Mouse (Mus musculus): ENCODE measurements around the gene Mb21d2.

Gene Mb21d2

GRCm38 (mm10) chr16:28858210-28859008, 71.1 kb downstream of the Mb21d2 start:
- DNase-seq: no peak

- DNase-seq: no peak
Observed at GRCm38 (mm10) chr16:28851409-28851821, 78.1 kb downstream of the Mb21d2 start.

GRCm38 (mm10) chr16:28850881-28851280, 78.6 kb downstream of the Mb21d2 start:
- peak; percentile 38 for DNase-seq

GRCm38 (mm10) chr16:28846123-28846522, 83.3 kb downstream of the Mb21d2 start:
- no peak for DNase-seq

DNA sequence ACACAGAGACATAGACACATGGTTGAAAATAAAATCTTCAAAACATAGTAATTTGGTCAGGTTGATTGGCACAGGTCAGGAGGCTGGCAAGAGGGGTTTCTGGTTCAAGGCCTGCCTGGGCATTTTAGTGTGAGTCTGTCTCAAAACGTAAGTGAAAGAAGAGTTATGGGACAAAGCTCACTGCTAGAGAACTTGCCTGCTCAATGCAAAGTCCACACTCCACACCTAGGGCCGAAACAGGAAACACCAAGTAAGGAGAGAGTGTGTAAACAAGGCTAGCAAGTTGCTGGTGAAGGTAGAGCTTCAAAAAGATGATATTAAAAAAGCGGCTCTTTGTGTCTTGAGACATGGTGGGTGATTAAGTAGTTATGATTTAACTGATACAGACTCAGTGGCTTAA, 84.1 kb downstream of the Mb21d2 start:
- DNase-seq: no peak

DNA sequence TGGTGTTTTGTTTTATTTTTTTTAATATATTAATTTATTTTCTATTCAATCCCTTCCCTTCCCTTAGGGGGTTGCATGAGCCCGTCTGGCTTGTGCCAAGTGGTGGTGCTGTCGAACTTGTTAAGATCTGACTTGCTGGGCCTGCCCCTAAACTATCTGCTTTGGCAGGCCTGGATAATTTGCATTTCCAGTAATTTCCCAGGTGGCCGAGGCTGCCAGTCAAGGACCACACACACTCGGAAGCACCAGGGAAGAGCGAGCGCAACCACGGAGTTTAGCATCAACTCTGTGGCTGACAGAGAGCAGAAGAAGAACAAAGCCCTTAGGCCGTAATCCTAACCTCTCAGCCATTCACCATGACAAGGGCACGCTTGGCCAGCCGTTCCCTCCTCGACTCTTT, 88.4 kb downstream of the Mb21d2 start:
- DNase-seq: peak; percentile 34

DNA sequence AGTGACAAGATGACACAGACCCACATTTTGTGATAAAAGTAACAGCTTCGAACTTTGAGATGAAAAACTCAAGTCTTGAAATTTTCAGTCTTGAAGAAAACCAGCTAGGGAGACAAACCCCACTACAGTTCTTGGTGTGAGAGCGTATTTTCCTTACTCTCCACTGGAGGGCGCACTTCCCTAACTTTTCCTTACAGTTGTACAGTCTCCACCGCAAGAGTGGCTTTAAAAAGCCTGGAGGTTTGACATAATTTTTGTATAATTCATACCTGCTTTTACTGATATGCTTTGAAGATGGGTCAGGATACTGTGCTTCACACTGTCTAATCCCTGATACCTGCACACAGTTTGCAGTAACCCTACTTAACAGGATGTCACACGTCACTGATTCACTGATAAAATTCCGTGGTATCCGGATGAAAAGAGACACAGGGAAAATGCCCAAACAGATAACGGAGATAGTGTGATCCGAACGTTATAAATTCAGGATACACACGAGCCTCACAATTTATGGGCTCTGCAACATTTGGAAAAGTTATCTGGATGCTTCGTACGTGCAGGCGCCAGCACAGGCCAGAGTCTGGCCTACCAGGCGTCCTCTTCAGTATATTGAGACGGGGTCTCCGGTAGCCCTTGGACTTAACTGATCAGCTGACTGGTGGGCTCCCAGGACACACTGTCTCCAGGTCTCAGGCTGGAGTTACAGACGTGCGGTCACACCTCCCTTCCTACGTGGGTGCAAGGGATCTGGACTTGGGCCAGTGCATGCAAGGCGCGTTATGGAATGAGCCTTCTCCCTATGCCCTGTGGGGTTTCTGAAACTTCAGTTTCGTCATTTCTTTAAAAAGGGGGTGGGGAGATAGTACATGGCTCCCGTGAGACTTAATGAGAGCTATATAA, 89.1 kb downstream of the Mb21d2 start:
- DNase-seq: no peak

DNA sequence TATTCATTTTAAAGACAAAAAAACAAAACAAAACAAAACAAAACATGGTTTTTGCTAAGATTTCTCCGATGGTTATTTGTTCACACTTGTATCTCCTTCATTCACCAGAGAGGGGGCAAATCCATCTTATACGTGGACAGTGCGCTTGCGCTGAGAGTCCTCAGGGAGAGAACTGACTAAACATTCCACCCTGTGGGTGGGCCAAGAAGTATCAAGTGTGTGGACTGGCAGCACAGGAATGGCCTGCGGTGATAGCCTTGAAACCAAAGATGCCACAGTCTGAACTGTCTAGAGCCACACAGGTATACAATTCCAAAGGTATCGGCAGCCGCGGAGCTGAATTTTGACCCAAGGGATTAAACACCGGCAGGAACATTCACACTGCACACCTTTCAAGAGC, 89.9 kb downstream of the Mb21d2 start:
- no peak for DNase-seq

- DNase-seq: peak; percentile 43
Observed at GRCm38 (mm10) chr16:28838016-28838415, 91.5 kb downstream of the Mb21d2 start.

- DNase-seq: no peak
Observed at GRCm38 (mm10) chr16:28832085-28832635, 97.3 kb downstream of the Mb21d2 start.

- DNase-seq: no peak
Observed at GRCm38 (mm10) chr16:28829263-28829955, 100.1 kb downstream of the Mb21d2 start.

DNA sequence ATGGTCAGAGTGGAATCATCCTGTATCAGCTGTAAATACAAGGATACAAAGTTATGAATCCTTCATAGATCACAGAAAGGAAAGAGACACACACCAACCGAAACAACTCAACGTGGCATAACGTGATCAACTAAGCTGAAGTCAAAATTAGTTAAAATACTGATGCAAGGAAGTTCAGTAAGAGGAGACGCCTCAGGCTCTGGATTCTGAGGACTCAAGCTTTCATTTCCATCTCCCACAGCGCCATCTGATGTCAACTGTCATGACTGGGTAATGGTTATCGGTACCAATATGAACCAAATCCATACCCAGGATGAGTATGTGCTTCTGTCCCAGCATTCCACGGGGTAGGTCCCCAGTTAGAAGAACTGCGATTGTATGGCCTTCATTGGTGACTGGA, 104.7 kb downstream of the Mb21d2 start:
- no peak for DNase-seq

GRCm38 (mm10) chr16:28821774-28822173, 107.7 kb downstream of the Mb21d2 start:
- no peak for DNase-seq

DNA sequence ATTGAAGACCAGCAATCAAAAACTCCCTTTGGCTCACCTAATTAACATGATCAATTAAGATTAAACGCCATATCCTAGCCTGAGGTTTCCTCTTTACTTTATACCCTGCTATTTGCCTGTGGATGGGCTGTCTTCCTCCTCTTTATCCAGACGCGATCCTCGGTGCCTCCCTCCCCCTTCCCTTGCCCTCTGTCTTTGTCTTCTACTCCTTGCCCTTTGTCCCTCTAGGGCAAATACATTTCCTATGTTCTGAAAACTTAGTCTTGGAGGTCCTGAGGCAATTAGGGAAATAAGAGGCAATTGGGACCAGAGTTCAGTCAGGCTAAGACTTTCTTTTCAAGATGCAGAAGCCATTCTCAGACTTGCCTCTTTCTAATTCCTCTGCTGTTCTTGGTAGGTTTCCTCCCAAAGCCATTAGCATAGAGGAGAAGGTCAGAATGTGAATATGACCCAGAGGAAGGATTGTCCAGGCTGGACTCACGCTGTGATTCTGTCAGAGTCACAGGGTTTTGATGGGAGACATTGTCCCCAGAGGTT, 110.7 kb downstream of the Mb21d2 start:
- no peak for DNase-seq

- no peak for DNase-seq
Observed at GRCm38 (mm10) chr16:28813290-28813689, 116.2 kb downstream of the Mb21d2 start.

- no peak for DNase-seq
Observed at GRCm38 (mm10) chr16:28809089-28809488, 120.4 kb downstream of the Mb21d2 start.

DNA sequence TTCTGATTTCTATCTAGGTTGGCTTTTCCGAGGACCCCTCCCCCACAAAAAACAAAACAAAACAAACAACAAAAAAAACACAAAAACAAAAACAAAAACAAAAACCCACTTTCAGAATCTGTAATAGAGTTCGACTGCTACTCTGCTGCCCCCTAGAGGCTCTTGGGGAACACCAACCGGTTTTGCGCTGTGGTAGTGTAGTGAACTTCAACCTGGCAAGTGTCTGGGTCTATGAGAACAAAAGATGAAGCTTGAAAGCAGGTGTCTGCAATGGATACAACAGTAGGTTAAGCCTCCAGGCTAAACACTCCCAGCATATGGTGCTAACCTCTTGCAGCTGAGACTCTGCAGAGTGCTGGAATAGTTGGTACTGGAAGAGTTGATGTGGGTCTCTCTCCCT, 136.4 kb downstream of the Mb21d2 start:
- DNase-seq: peak; percentile 9
